Mouse (Mus musculus) lung, postnatal 0 days (tissue): Measurements from ENCODE around the gene Cyp1a1. TPM values are rescaled to one million over a fixed set of nuclear protein-coding genes. Genes with fewer than 3 reads are reported as not detected.
A peak's percentile ranks its signal among the peaks of the same experiment; 100 is the strongest.

Experiments used
- ATAC-seq: fragments of 200-750 bp; cut with Nextera tagmentation; 2 replicates; pipeline ENCODE4 v1.8.0; 2017; ENCODE audit warnings: moderate library complexity
- DNase-seq: peaks from one replicate; pipeline ENCODE4 v3.0.0-alpha.2; 2016; ENCODE audit warnings: low spot score
- H3K27ac ChIP-seq: fragments of 300-500 bp; sonication (generic); 2 replicates; pipeline ENCODE4 v1.5.1; 2014; ENCODE audit warnings: antibody characterized with exemption, mild to moderate bottlenecking, low read length, mixed read lengths
- H3K27me3 ChIP-seq: fragments of 300-500 bp; sonication (generic); replicated peaks from 2 replicates; pipeline ENCODE4 v1.6.1; 2014; ENCODE audit warnings: low read length, mixed read lengths; ENCODE audit not compliant: insufficient read depth
- H3K36me3 ChIP-seq: fragments of 300-500 bp; sonication (generic); 2 replicates; pipeline ENCODE4 v1.6.1; 2014; ENCODE audit warnings: low read length, mixed read lengths; ENCODE audit not compliant: insufficient read depth
- H3K4me1 ChIP-seq: fragments of 300-500 bp; sonication (generic); 2 replicates; pipeline ENCODE4 v1.6.1; 2014; ENCODE audit warnings: antibody characterized with exemption, low read depth, low read length, mixed read lengths; ENCODE audit not compliant: insufficient read depth
- H3K4me2 ChIP-seq: fragments of 300-500 bp; sonication (generic); replicated peaks from 2 replicates; pipeline ENCODE4 v1.6.1; 2014; ENCODE audit warnings: low read depth, mild to moderate bottlenecking, low read length, moderate library complexity, mixed read lengths
- H3K4me3 ChIP-seq: fragments of 300-500 bp; sonication (generic); 2 replicates; pipeline ENCODE4 v1.5.1; 2014; ENCODE audit warnings: low read depth, low read length
- H3K9ac ChIP-seq: fragments of 300-500 bp; sonication (generic); replicated peaks from 2 replicates; pipeline ENCODE4 v1.6.1; 2014; ENCODE audit warnings: low read depth, mild to moderate bottlenecking
- H3K9me3 ChIP-seq: fragments of 300-500 bp; sonication (generic); 2 replicates; pipeline ENCODE4 v1.6.1; 2016; ENCODE audit warnings: low read length, mixed read lengths
- CTCF ChIP-seq: IDR thresholded peaks from 2 replicates; pipeline ENCODE4 v1.5.1; 2016; ENCODE audit warnings: antibody characterized with exemption, mild to moderate bottlenecking
- EP300 ChIP-seq: IDR thresholded peaks from 2 replicates; pipeline ENCODE4 v1.6.1; 2016; ENCODE audit warnings: antibody characterized with exemption, mild to moderate bottlenecking, control low read depth
- WGBS: fragments of 180-500 bp; shearing (Covaris S2); extraction: QIAGEN DNeasy Blood & Tissue Kit; methylation state at CpG from one replicate; pipeline ENCODE4 v1.1.7; 2014; 5-methylcytosine and 5-hydroxymethylcytosine counted together
- polyA plus RNA-seq: library from polyadenylated mRNA; unstranded; fragments of >200 nt; fragmentation: Nextera tagmentation; extraction: Ambion mirVana; gene quantifications from 2 replicates; pipeline ENCODE4 v1.2.1, GENCODE M21; 2015

The Cyp1a1 gene
- polyA plus RNA-seq, 1 experiment from 2014 or later, result 9.0 TPM

- Histone ChIP-seq H3K27me3 (no peaks in the 10 kb centered on the region), H3K9ac (no peak overlapping the region), H3K4me1 (peaks cover 14% of the 10 kb centered on the region; the same call in 1 of the 2 replicates), H3K9me3 (no peaks in the 10 kb centered on the region), H3K4me3 (no peak overlapping the region), H3K27ac (peak overlapping the region; percentile 48; the same call in 1 of the 2 replicates), H3K4me2 (no peak overlapping the region), H3K36me3 (peaks cover 12% of the 10 kb centered on the region; the same call in 1 of the 2 replicates)
- DNase-seq (no peak), ATAC-seq (no peak)
- TF ChIP-seq CTCF (no peak), EP300 (no peak)
- 87% methylated on average over 1 of the region's 1 CpGs for WGBS
Measured at GRCm38 (mm10) chr9:57722371-57722770, 34.6 kb downstream of the Cyp1a1 start.

DNA sequence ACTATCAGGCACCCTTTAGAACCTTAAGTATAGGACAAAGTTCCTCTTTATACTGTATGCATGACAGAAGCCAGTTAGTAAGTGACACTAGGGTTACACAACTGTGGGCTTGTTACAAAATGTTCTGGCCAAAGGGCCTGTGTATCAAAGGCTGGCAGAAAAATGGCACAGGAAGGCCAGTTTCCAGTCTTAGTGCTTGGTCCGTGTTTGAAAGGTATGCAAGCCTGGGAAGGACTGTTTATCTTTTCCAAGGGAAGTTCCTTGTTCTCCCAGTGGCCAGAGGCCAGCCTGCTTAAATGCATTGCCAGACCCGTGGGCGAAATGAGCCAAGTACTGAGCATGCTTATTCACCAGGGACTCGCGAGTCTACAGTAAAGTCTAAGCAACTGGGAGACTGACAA lies 35.6 kb downstream of the Cyp1a1 start:
- Histone ChIP-seq H3K4me3 (no peak overlapping the region), H3K36me3 (peaks cover 7% of the 10 kb centered on the region; the same call in 1 of the 2 replicates), H3K9ac (no peak overlapping the region), H3K4me1 (peaks cover 14% of the 10 kb centered on the region; the same call in 1 of the 2 replicates), H3K4me2 (no peak overlapping the region), H3K27me3 (no peaks in the 10 kb centered on the region), H3K27ac (peak overlapping the region; percentile 48), H3K9me3 (no peaks in the 10 kb centered on the region)
- ATAC-seq (peak; percentile 84), DNase-seq (peak; percentile 78)
- WGBS, result 29% methylated on average over 5 of the region's 5 CpGs
- peak; percentile 96 for TF ChIP-seq EP300
- no peak for TF ChIP-seq CTCF

GRCm38 (mm10) chr9:57723796-57724195 lies 36.1 kb downstream of the Cyp1a1 start:
- no peak overlapping the region for H3K4me2 ChIP-seq
- WGBS, result 63% methylated on average over 5 of the region's 5 CpGs
- H3K27me3 ChIP-seq, result no peaks in the 10 kb centered on the region
- H3K4me1 ChIP-seq, result peaks cover 14% of the 10 kb centered on the region; the same call in 1 of the 2 replicates
- H3K9me3 ChIP-seq, result no peaks in the 10 kb centered on the region
- 0 out of 2 replicates have a peak, but pooled peaks cover 7% of the 10 kb centered on the region for H3K36me3 ChIP-seq
- H3K27ac ChIP-seq, result peak overlapping the region; percentile 48
- ATAC-seq (no peak), DNase-seq (no peak)
- TF ChIP-seq CTCF (no peak), EP300 (no peak)
- H3K9ac ChIP-seq, result no peak overlapping the region
- no peak overlapping the region for H3K4me3 ChIP-seq

- Histone ChIP-seq H3K36me3 (0 out of 2 replicates have a peak, but pooled peaks cover 5% of the 10 kb centered on the region), H3K9ac (no peak overlapping the region), H3K4me1 (peaks cover 14% of the 10 kb centered on the region; the same call in 1 of the 2 replicates), H3K9me3 (no peaks in the 10 kb centered on the region), H3K4me2 (no peak overlapping the region), H3K4me3 (no peak overlapping the region), H3K27ac (no peak overlapping the region), H3K27me3 (no peaks in the 10 kb centered on the region)
- DNase-seq (no peak), ATAC-seq (no peak)
- TF ChIP-seq EP300, result no peak
- no peak for TF ChIP-seq CTCF
- 95% methylated on average over 3 of the region's 3 CpGs for WGBS
Measured at GRCm38 (mm10) chr9:57724701-57725100, 37.0 kb downstream of the Cyp1a1 start.

GRCm38 (mm10) chr9:57728312-57728711 lies 40.6 kb downstream of the Cyp1a1 start:
- Histone ChIP-seq H3K27ac (no peak overlapping the region), H3K4me2 (no peak overlapping the region), H3K27me3 (no peaks in the 10 kb centered on the region), H3K36me3 (0 out of 2 replicates have a peak, but pooled peaks cover 5% of the 10 kb centered on the region), H3K4me1 (peaks cover 10% of the 10 kb centered on the region; the same call in 1 of the 2 replicates), H3K9me3 (no peaks in the 10 kb centered on the region), H3K4me3 (no peak overlapping the region), H3K9ac (no peak overlapping the region)
- no peak for TF ChIP-seq EP300
- peak; percentile 42 for TF ChIP-seq CTCF
- no peak for DNase-seq
- no peak for ATAC-seq
- 86% methylated on average over 1 of the region's 1 CpGs for WGBS

DNA sequence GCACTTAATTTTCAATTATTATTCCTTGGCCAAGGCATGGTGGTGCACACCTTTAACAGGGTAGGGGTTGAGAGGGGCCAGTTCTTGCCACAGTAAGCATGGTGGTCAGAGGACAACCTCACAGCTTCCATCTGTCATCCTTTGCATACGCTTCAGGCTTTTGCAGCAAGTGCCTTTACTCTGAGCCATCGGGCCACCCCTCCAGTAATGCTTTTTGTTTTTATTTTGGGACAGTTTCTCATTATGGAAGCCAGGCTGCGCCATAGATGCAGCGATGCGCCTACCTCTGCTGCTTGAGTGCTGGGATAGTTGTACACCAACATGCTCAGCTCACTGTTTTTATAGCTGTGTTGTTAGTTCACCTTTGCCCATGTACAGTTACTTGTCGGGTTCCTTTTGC lies 45.9 kb downstream of the Cyp1a1 start:
- H3K4me2 ChIP-seq, result no peak overlapping the region
- 95% methylated on average over 6 of the region's 6 CpGs for WGBS
- ATAC-seq (no peak), DNase-seq (no peak)
- H3K9ac ChIP-seq, result no peak overlapping the region
- no peaks in the 10 kb centered on the region; the same call in 1 of the 2 replicates for H3K36me3 ChIP-seq
- TF ChIP-seq EP300, result no peak
- TF ChIP-seq CTCF, result no peak
- H3K9me3 ChIP-seq, result no peaks in the 10 kb centered on the region
- H3K27me3 ChIP-seq, result no peaks in the 10 kb centered on the region
- no peak overlapping the region for H3K4me3 ChIP-seq
- H3K4me1 ChIP-seq, result peaks cover 8% of the 10 kb centered on the region; the same call in 1 of the 2 replicates
- no peak overlapping the region for H3K27ac ChIP-seq
